Mouse (Mus musculus) neutrophil, adult 5-6 weeks (primary cell): ENCODE data around the gene Col19a1. TPM values are rescaled to one million over a fixed set of nuclear protein-coding genes. Genes with fewer than 3 reads are reported as not detected.

ENCODE experiments used
- ATAC-seq: fragments of 151-379, 151-347 bp; 2 replicates; pipeline ENCODE4 v1.8.0; 2017; ENCODE audit warnings: mild to moderate bottlenecking, moderate TSS enrichment; ENCODE audit not compliant: insufficient number of reproducible peaks, poor library complexity, low FRiP score, severe bottlenecking; ENCODE audit errors: extremely low read depth
- total RNA-seq: library from RNA; stranded (forward); fragments of 200-1000 nt; gene quantifications from 2 replicates; pipeline ENCODE4 v1.2.3, GENCODE M21; 2017

Gene Col19a1
- total RNA-seq, 1 experiment from 2014 or later: not detected

DNA sequence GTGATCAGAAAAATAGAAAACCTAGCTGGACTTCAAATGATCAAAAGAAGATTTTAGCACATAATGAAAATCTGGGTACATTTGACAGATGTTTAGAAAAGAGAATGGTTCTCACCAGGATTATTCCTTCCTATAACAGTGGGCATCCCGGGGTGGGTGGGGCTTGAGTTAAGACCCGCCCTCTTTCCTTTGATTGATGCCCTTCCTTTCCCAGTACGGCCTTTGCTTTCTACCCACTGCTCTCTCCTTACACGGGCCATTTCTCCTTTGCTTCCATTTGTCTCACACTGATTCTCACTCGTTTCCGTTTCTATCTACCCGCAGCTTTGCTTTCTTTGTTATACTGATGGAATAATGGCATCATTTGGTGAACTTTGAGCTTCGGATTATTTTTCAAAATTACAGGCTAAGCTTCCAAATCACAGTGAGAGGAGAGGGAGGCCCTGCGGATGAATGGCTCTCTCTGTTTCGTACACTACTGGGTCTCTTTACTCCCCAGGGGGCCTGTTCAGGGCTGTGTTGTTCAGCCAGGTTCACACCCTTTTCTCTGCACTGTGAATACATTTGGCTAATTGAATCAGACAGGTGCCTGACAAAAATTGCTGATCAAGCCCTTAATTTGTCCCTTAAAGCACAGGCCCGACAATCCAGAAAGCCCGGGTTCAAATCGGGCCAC is 341.4 kb downstream of the Col19a1 start:
- ATAC-seq: no peak

DNA sequence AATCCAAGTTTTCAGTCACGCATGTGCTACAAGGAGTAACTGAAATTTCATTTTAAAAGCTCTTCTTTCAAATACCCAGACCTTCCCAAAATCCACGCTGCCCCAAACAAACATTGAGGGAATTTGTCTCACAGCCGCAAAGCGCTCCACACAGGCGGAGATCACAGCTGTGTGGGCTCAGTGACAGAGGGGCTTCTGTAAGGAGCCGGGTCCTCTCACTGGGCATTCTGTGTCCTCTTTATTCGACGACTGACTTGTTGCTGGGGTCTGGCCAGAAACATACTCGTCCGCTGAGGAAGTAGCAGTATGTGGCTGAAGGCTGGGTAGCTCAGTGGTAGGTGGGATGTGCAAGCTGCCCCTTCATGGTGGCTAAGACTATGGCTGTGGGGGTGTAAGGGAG is 342.3 kb downstream of the Col19a1 start:
- ATAC-seq: no peak

DNA sequence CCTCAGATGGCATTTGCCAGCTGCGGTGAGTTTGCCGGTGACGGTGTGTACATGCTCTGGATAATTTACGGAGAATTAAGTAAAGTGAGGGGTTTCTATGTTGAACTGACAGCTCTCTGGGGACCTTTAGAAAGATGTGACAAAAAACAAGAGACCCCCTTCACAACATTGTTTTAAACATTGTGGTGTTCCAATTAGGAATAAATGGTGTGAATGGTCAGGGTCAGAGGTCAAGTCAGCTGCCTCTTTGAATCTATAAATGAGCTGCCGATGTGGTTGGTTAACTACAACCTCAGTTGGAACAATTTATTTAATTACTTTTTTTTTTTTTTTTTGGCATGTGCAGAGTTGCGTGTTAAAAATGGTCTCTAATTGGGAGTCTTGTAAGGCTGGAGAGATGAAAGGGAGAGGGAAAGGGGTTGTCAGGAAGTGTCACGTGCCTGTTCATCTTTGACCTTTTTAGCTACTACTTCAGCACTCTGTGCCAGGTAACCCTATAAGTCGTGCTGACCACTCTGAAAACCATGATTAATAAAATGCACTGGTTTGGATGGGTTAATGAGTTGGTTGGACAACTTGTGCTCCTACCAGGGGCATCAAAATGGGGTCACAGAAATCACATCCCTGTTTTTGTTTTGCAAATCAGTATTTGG is 347.1 kb downstream of the Col19a1 start:
- ATAC-seq: no peak

DNA sequence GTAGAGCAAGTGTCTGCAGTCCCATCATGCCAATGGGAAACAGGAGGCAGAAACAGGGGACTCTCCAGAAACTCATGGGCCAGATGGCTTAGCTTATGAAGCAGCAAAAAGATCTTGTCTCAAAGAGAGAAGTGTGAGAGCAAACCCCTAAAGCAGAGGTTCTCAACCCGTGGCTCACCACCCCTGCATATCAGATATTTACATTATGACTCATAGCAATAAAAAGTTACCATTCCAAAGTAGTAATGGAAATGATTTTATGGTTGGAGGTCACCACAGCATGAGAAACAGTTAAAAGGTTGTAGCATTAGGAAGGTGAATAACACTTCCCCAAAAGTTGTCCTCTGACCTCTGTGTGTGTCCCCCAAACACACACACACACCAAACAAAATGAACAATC is 350.9 kb downstream of the Col19a1 start:
- no peak for ATAC-seq

DNA sequence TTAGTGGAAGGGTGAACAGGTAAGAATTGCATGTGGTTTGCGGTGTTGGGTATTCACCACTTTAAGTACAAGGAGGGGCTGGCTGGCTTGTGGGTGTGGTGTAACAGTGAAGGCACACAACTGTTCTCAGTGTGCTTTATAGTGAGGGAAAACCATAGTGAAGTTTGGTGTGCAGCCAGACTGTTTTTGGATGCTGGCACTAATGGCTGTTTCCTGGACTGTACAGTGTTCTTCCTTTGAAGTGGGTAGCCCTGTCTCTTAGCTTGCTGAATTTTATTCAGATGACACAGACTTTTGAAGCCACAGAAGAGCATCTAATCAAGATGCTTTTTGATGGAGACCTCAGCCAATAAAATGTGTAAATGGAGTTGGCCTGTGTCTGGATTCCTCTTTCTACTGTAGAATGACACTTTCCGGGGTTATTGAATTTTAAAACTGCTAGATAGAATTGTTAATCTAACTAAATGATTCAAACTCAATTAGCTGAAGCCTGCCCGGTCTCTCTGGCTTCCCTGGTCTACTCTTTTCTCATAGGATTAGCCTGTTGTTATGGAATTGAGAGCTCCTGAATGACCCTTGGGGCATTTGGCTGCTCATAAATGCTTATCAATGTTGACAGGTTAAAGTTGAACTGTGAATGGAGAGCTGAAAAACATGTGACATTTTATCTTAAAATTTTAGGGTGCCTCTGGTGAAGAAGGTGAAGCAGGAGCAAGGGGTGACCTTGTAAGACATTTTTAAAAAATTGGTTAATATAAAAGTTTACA is 355.6 kb downstream of the Col19a1 start:
- ATAC-seq: no peak

DNA sequence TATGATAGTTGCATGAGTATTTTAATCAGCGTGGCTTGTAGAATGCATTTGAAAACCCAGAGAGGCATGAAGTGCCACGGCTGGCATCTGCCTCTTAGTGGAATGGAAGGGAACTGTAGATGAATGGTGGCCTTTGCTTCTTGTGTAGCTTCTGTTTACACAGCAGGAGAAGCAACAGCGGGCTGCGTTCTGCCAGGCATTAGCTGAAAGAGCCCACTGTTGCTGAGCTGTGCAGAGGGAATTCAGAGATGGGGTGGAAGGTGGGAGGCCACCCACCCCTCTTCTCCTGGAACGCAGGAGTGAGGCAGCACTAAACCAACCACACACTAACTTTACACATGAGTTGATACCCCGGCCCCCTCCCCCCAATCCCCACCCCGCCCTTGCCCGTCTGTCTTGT is 356.8 kb downstream of the Col19a1 start:
- ATAC-seq: no peak

DNA sequence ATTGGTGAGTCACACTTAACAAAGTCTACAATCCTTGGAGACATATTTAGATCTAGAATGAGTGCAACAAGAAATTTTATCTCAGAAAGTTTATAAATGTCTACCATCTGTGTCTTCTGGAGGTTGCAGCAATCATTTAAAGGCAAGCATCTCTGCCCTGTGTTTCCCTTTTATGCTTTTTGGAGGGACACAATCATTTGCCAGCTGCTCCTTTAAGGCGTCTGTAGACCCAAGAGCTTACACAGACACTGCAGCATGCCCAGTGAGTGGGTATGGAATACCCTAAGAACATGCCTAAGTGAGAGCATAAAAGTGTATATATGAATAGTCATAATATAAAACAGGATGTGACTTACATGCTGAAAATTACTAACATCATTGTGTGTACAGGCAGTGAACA is 357.7 kb downstream of the Col19a1 start:
- no peak for ATAC-seq

DNA sequence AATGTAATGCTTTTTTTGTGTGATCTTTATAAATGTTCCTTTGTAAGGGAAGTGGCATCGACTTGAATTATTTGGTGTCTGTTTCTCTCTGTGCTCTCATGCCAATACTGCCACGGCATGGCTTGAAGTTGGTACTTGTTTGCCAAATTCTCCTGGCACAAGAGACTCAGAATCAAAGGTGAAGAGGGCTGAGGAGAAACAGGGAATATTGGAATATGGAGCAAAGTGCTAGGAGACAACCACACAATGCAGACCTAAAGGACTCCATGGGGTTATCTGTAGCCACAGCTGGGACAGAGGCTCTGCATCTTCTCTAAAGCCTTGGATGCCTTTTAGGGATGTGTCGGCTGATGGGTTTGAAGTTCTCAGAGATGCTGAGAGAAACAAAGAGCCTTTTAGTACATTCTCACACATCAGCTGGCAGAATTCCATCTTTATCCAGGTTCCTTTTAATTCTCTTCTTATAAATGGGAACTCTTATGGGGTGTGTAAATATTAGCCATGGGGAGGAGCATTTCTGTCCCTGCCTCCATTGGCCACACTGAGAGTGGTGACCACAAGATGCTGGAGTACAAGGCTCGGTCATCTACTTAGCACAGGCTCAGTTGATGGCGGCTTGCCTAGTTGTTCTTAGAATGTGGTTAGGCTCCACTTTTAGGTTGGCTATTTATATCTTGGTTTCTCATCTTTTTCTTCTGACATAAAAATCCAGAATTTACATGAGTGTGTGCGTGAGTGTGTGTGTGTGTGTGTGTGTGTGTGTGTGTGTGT is 360.1 kb downstream of the Col19a1 start:
- no peak for ATAC-seq

DNA sequence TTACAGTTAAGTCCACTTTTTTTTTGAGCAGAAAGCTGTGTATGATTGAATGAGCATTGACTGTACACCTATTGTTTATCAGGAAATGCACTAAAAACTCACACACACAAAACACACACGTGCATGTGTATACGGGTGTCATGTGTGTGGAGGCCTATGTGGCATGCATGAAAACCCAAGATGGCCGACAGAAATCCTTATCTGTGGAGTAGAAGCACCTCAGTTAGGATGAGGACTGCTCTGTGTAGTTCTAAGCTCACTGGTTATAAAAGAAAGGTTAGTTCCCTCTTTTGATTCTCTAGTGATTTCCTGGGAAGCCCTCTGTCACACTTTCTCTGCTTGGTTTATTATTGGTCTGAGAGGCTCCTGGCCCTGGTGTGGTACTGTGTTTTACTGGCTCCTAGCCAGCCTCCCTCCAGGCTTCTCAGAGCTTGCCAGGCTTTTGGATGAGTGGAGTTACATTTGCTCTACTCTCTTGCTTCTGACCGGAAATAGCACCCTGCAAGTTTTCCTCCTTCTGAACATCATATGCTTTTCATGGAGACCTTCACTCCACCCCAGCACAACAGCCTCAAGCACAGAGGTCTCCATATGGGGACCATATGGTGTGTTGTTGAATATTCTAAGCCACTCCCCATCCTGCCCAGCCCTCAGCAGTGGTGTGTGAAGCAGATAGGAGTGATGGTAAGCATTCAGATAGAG is 361.3 kb downstream of the Col19a1 start:
- no peak for ATAC-seq

DNA sequence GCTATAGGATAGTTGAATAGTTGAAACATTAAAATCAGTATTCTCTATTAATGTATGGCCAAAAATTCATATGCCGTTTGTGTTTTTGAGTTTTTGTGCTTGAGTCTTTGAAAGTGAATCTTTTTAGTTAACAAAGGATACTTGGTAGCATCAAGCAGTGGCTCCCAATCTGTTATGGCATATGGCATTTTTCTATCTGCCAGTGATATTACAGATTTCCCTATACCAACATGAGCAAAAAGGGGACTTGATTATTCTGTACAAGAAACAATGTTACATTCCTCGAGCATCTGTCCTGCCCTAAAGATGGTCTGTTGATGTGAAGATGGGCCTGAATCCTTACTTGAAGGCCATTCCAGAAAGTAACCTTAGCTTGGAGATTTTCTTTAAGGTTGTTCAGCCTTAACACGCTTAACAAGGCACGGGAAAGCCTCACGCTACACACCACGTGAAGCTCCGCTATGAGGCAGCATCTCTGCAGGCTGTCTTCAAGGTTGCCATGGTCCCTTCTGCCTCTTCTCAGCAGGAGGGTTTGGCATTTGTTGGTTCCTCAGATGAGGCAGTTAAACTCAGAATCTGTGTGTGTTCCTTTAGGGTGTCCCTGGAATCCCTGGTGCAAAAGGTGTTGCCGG is 364.2 kb downstream of the Col19a1 start:
- no peak for ATAC-seq

DNA sequence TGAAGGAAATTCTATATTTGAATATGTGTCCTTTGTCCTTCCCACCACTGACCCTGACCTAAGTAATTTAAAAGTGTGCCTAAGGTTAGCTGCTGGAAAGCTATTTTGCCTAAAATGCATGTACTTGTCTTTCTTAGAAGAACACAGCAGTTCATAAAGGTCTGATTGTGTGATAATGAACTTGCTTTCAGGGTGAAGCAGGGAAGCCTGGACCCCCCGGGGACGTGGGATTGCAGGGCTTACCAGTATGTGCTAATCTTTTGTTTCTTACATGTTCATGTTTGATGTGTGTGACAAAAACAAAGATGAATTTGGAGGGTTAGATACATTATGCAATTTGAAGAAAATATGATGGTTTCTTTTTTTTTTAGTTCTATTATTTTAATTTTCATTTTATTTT is 365.0 kb downstream of the Col19a1 start:
- no peak for ATAC-seq

DNA sequence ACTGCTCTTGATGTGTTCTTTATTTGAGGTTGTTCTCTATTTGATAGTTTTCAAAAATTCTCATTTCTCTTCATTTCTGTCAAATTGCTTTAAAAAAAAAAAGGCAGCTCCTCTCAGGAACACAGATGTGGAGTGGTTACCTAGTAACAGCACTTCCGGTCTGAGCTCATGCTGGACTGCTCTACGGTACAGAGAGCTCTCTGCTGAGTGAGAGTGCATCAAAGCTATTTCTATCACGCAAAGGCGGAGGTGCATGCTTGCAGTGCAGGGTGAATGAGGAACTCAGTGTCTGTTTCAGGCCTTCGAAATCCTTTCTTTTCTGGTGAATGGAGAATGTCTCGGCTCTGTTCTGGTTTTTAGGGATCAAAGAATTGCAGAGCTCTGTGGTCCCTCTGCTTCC is 368.2 kb downstream of the Col19a1 start:
- no peak for ATAC-seq

Other genes with a start within 250 kb of the Col19a1 start
- gene Lmbrd1, start 91.2 kb upstream of the Col19a1 start, total RNA-seq: 80.7 and 92.9 TPM in 2 replicates